12 mouse cellular contexts compared by ENCODE assay signal in genomic region chr5:135873753-135874152, GRCm38 (mm10).
"Had no signal": no experiment of that assay in that cellular context is flagged by ENCODE, and none has a peak within 500 bp of the region (broad histone marks: within the 10 kb centered on the region; RNA-seq: fewer than 3 reads in every experiment).

No protein-coding gene starts in this region.

- DNase-seq: kidney, postnatal 14 days; layer of hippocampus, adult 9-11 months; liver, embryonic 13.5 days; lung, adult 2 months; lung, postnatal 14 days; lung, postnatal 4 days; midbrain, embryonic 14.5 days; thymus, adult 18-20 months; thymus, postnatal 14 days had no signal

- H3K4me3 ChIP-seq: kidney, embryonic 15.5 days; layer of hippocampus, adult 2 months; liver, embryonic 13.5 days had no signal

- H3K9me3 ChIP-seq: kidney, embryonic 15.5 days; liver, embryonic 13.5 days had no signal

- H3K27ac ChIP-seq: kidney, embryonic 15.5 days; layer of hippocampus, adult 2 months; liver, embryonic 13.5 days had no signal

- H3K4me2 ChIP-seq: liver, embryonic 13.5 days; midbrain, embryonic 11.5 days had no signal

- H3K9ac ChIP-seq: kidney, embryonic 15.5 days; liver, embryonic 13.5 days had no signal

- H3K36me3 ChIP-seq: kidney, embryonic 15.5 days; liver, embryonic 13.5 days had no signal
